Mouse (Mus musculus): ENCODE data around the gene Tedc1. TPM values are rescaled to one million over a fixed set of nuclear protein-coding genes. Genes with fewer than 3 reads are reported as not detected.
"Not testable (repeated sequence)": the region's sequence is repeated elsewhere in the genome, so short reads cannot be mapped to it uniquely, and the experiment has no call there.

The Tedc1 gene
- polyA plus RNA-seq, 1 experiment from 2014 or later: 33.9 TPM

- H3K36me3 ChIP-seq: peaks cover 33% of the 10 kb centered on the region
- no peak for ATAC-seq (ENCODE audit: insufficient number of reproducible peaks, insufficient read depth, low FRiP score, low TSS enrichment, low read depth)
- H3K4me1 ChIP-seq: peaks cover 28% of the 10 kb centered on the region
- no peak overlapping the region for H3K27ac ChIP-seq
- H3K4me2 ChIP-seq: peak overlapping the region; percentile 85
- H3K4me3 ChIP-seq: peak overlapping the region; percentile 74
- peaks cover 38% of the 10 kb centered on the region for H3K27me3 ChIP-seq
- H3K9ac ChIP-seq: peak overlapping the region; percentile 64
- WGBS: 5% methylated on average over 56 of the region's 56 CpGs
- no peaks in the 10 kb centered on the region for H3K9me3 ChIP-seq
Measured at GRCm38 (mm10) chr12:113187584-113188295, 31.5 kb downstream of the Tedc1 start.

- 91% methylated on average over 51 of the region's 51 CpGs for WGBS
- H3K36me3 ChIP-seq: peaks cover 33% of the 10 kb centered on the region
- H3K4me2 ChIP-seq: peak overlapping the region; percentile 85
- H3K9me3 ChIP-seq: no peaks in the 10 kb centered on the region
- peaks cover 28% of the 10 kb centered on the region for H3K4me1 ChIP-seq
- H3K9ac ChIP-seq: no peak overlapping the region
- no peak for ATAC-seq (ENCODE audit: insufficient number of reproducible peaks, insufficient read depth, low FRiP score, low TSS enrichment, low read depth)
- H3K27me3 ChIP-seq: peaks cover 38% of the 10 kb centered on the region
- H3K27ac ChIP-seq: no peak overlapping the region
- peak overlapping the region; percentile 74 for H3K4me3 ChIP-seq
Measured at GRCm38 (mm10) chr12:113188349-113189055, 32.3 kb downstream of the Tedc1 start.

GRCm38 (mm10) chr12:113193423-113193822, 37.2 kb downstream of the Tedc1 start:
- WGBS: 67% methylated on average over 2 of the region's 2 CpGs
- no peaks in the 10 kb centered on the region for H3K4me1 ChIP-seq
- H3K36me3 ChIP-seq: peaks cover 27% of the 10 kb centered on the region
- ATAC-seq (ENCODE audit: insufficient number of reproducible peaks, insufficient read depth, low FRiP score, low TSS enrichment, low read depth): no peak
- no peak overlapping the region for H3K4me3 ChIP-seq
- H3K4me2 ChIP-seq: no peak overlapping the region
- peaks cover 5% of the 10 kb centered on the region; the same call in 1 of the 2 replicates for H3K9me3 ChIP-seq
- no peak overlapping the region for H3K27ac ChIP-seq
- H3K27me3 ChIP-seq: no peaks in the 10 kb centered on the region; the same call in 1 of the 2 replicates
- no peak overlapping the region for H3K9ac ChIP-seq

GRCm38 (mm10) chr12:113199132-113199531, 42.9 kb downstream of the Tedc1 start:
- H3K4me1 ChIP-seq; ATAC-seq (ENCODE audit: insufficient number of reproducible peaks, insufficient read depth, low FRiP score, low TSS enrichment, low read depth); H3K4me2 ChIP-seq; H3K27ac ChIP-seq; H3K9me3 ChIP-seq; H3K36me3 ChIP-seq; H3K9ac ChIP-seq; H3K4me3 ChIP-seq; H3K27me3 ChIP-seq: not testable (repeated sequence)
- WGBS: 91% methylated on average over 3 of the region's 6 CpGs

GRCm38 (mm10) chr12:113201301-113201700, 45.1 kb downstream of the Tedc1 start:
- 0 out of 2 replicates have a peak, but pooled peaks have one; percentile 48 for ATAC-seq (ENCODE audit: insufficient number of reproducible peaks, insufficient read depth, low FRiP score, low TSS enrichment, low read depth)
- no peaks in the 10 kb centered on the region for H3K9me3 ChIP-seq
- H3K27me3 ChIP-seq: no peaks in the 10 kb centered on the region
- no peak overlapping the region for H3K4me3 ChIP-seq
- no peak overlapping the region for H3K4me2 ChIP-seq
- H3K36me3 ChIP-seq: no peaks in the 10 kb centered on the region
- no peak overlapping the region for H3K9ac ChIP-seq
- 94% methylated on average over 4 of the region's 4 CpGs for WGBS
- H3K4me1 ChIP-seq: no peaks in the 10 kb centered on the region
- H3K27ac ChIP-seq: no peak overlapping the region

- Histone ChIP-seq H3K9ac (no peak overlapping the region), H3K4me3 (no peak overlapping the region), H3K36me3 (no peaks in the 10 kb centered on the region), H3K9me3 (no peaks in the 10 kb centered on the region), H3K27ac (no peak overlapping the region), H3K4me2 (no peak overlapping the region), H3K27me3 (no peaks in the 10 kb centered on the region), H3K4me1 (no peaks in the 10 kb centered on the region)
- ATAC-seq (ENCODE audit: insufficient number of reproducible peaks, insufficient read depth, low FRiP score, low TSS enrichment, low read depth): no peak
Measured at GRCm38 (mm10) chr12:113202008-113202407, 45.8 kb downstream of the Tedc1 start.

GRCm38 (mm10) chr12:113203522-113203921, 47.3 kb downstream of the Tedc1 start:
- WGBS: 80% methylated on average over 7 of the region's 7 CpGs
- H3K4me3 ChIP-seq: no peak overlapping the region
- no peaks in the 10 kb centered on the region for H3K4me1 ChIP-seq
- H3K27me3 ChIP-seq: no peaks in the 10 kb centered on the region
- H3K27ac ChIP-seq: no peak overlapping the region
- no peak for ATAC-seq (ENCODE audit: insufficient number of reproducible peaks, insufficient read depth, low FRiP score, low TSS enrichment, low read depth)
- H3K4me2 ChIP-seq: no peak overlapping the region
- H3K9me3 ChIP-seq: no peaks in the 10 kb centered on the region
- H3K9ac ChIP-seq: no peak overlapping the region
- H3K36me3 ChIP-seq: no peaks in the 10 kb centered on the region

- Histone ChIP-seq H3K9me3 (no peaks in the 10 kb centered on the region), H3K4me3 (no peak overlapping the region), H3K9ac (no peak overlapping the region), H3K4me1 (no peaks in the 10 kb centered on the region), H3K4me2 (no peak overlapping the region), H3K27me3 (no peaks in the 10 kb centered on the region), H3K27ac (no peak overlapping the region), H3K36me3 (no peaks in the 10 kb centered on the region)
- WGBS: 81% methylated on average over 7 of the region's 7 CpGs
- no peak for ATAC-seq (ENCODE audit: insufficient number of reproducible peaks, insufficient read depth, low FRiP score, low TSS enrichment, low read depth)
Measured at GRCm38 (mm10) chr12:113205251-113205942, 49.2 kb downstream of the Tedc1 start.

GRCm38 (mm10) chr12:113207737-113208136, 51.5 kb downstream of the Tedc1 start:
- Histone ChIP-seq H3K4me2 (no peak overlapping the region), H3K4me3 (no peak overlapping the region), H3K27ac (no peak overlapping the region), H3K9me3 (no peaks in the 10 kb centered on the region), H3K9ac (no peak overlapping the region), H3K27me3 (no peaks in the 10 kb centered on the region), H3K36me3 (no peaks in the 10 kb centered on the region), H3K4me1 (no peaks in the 10 kb centered on the region)
- no peak for ATAC-seq (ENCODE audit: insufficient number of reproducible peaks, insufficient read depth, low FRiP score, low TSS enrichment, low read depth)
- WGBS: 82% methylated on average over 6 of the region's 6 CpGs

GRCm38 (mm10) chr12:113210586-113211378, 54.6 kb downstream of the Tedc1 start:
- WGBS: 89% methylated on average over 17 of the region's 17 CpGs
- Histone ChIP-seq H3K4me1 (no peaks in the 10 kb centered on the region), H3K36me3 (no peaks in the 10 kb centered on the region), H3K27ac (no peak overlapping the region), H3K27me3 (no peaks in the 10 kb centered on the region), H3K9ac (no peak overlapping the region), H3K4me3 (no peak overlapping the region), H3K4me2 (no peak overlapping the region), H3K9me3 (no peaks in the 10 kb centered on the region)
- ATAC-seq (ENCODE audit: insufficient number of reproducible peaks, insufficient read depth, low FRiP score, low TSS enrichment, low read depth): no peak

- Histone ChIP-seq H3K4me1 (no peaks in the 10 kb centered on the region), H3K4me3 (no peak overlapping the region), H3K27me3 (no peaks in the 10 kb centered on the region), H3K27ac (no peak overlapping the region), H3K4me2 (no peak overlapping the region), H3K36me3 (no peaks in the 10 kb centered on the region), H3K9ac (no peak overlapping the region), H3K9me3 (no peaks in the 10 kb centered on the region)
- ATAC-seq (ENCODE audit: insufficient number of reproducible peaks, insufficient read depth, low FRiP score, low TSS enrichment, low read depth): no peak
- 77% methylated on average over 5 of the region's 5 CpGs for WGBS
Measured at GRCm38 (mm10) chr12:113211772-113212171, 55.6 kb downstream of the Tedc1 start.
